Mouse (Mus musculus): ENCODE measurements around the gene H2afy2. TPM values are rescaled to one million over a fixed set of nuclear protein-coding genes. Genes with fewer than 3 reads are reported as not detected.
A peak's percentile ranks its signal among the peaks of the same experiment; 100 is the strongest.

Gene H2afy2
- polyA plus RNA-seq, 1 experiment from 2014 or later, result 76.8 TPM

DNA sequence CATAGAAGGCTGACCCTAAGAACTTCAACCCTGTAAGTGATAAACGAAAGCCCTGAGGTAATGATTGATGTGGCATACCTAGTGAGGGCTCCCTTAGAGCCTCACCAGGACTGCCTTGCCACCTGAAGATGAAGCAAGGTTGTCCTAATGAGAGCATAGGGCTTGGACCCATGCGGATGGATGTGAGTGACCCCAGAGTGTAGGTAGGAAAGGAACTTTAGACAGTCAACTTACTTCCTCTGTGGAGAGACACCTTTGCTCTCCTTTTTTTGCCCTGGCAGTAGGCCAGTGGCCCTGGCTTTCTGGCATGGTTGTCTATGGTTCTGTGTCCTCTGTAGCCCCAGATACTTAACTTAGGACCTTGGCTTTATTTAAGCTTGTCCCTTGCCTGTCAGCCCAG, 86.9 kb downstream of the H2afy2 start:
- peak overlapping the region; percentile 94 for H3K4me3 ChIP-seq (ENCODE audit: low read length)
- H3K9ac ChIP-seq (ENCODE audit: low read depth, low read length), result peak overlapping the region; percentile 26; the same call in 1 of the 2 replicates

DNA sequence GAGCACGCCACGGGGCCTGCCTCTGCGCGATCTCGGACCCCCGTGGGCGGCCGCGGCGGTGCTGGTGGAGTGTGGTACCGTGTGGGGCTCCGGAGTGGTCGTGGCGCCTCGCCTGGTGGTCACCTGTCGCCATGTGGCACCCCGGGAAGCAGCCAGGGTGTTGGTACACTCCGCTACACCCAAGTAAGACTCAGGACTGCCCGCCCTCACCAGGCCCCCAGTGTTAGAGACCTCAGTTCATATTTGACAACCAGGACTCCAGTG, 87.5 kb downstream of the H2afy2 start:
- Histone ChIP-seq H3K27ac (ENCODE audit: low read length) (no peak overlapping the region), H3K27me3 (replicated peaks; ENCODE audit: control insufficient read depth, insufficient read depth, low read length) (no peaks in the 10 kb centered on the region), H3K9me3 (ENCODE audit: control insufficient read depth, low read length) (no peaks in the 10 kb centered on the region), H3K9ac (ENCODE audit: low read depth, low read length) (peak overlapping the region; percentile 84), H3K4me3 (ENCODE audit: low read length) (peak overlapping the region; percentile 94), H3K4me1 (ENCODE audit: control insufficient read depth, insufficient read depth, low read length) (peaks cover 15% of the 10 kb centered on the region), H3K36me3 (ENCODE audit: control insufficient read depth, insufficient read depth, low read length) (peaks cover 13% of the 10 kb centered on the region; the same call in 1 of the 2 replicates), H3K4me2 (ENCODE audit: low read depth, low read length) (peak overlapping the region; percentile 98)
- 9% methylated on average over 19 of the region's 19 CpGs for WGBS
- no peak; the same call in 1 of the 2 replicates for ATAC-seq

More for the DNA sequence above, 86.9 kb downstream of the H2afy2 start:
- no peak for ATAC-seq
- Histone ChIP-seq H3K4me2 (ENCODE audit: low read depth, low read length) (peak overlapping the region; percentile 98), H3K27ac (ENCODE audit: low read length) (no peak overlapping the region), H3K4me1 (ENCODE audit: control insufficient read depth, insufficient read depth, low read length) (peaks cover 15% of the 10 kb centered on the region), H3K9me3 (ENCODE audit: control insufficient read depth, low read length) (no peaks in the 10 kb centered on the region), H3K27me3 (replicated peaks; ENCODE audit: control insufficient read depth, insufficient read depth, low read length) (no peaks in the 10 kb centered on the region), H3K36me3 (ENCODE audit: control insufficient read depth, insufficient read depth, low read length) (peaks cover 11% of the 10 kb centered on the region; the same call in 1 of the 2 replicates)
- 65% methylated on average over 2 of the region's 2 CpGs for WGBS

DNA sequence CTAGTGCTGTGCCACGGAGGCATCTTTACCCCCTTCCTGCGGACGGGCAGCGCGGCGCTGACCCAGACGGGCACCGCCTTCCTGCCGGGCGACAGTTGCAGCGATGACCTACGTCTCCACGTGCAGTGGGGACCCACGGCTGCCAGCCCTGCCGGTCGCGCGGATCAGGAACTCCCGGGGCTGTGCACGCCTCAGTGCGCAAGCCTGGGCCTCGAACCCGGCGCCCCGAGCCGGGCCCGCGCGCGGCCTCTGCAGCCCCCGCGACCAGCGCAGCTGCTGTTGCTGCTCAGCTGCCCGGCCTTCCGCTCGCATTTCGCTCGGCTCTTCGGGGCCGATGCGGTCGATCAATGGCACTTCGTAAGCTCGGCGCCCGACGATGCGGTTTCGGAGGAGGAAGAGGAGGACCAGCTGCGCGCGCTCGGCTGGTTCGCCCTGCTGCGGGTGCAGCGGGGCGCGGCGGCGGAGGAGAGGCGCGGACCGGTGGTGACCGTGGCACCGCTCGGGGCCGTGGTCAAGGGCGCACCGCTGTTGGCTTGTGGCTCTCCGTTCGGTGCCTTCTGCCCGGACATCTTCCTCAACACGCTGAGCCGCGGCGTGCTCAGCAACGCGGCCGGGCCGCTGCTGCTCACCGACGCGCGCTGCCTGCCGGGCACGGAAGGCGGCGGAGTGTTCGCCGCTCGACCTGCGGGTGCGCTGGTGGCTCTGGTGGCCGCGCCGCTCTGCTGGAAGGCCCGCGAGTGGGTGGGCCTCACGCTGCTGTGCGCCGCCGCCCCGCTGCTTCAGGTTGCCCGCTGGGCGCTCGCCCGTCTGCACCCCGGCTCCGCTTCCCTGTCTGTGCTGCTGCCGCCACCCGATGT, 88.0 kb downstream of the H2afy2 start:
- H3K27ac ChIP-seq (ENCODE audit: low read length), result peak overlapping the region; percentile 38; the same call in 1 of the 2 replicates
- peak; percentile 63 for ATAC-seq

DNA sequence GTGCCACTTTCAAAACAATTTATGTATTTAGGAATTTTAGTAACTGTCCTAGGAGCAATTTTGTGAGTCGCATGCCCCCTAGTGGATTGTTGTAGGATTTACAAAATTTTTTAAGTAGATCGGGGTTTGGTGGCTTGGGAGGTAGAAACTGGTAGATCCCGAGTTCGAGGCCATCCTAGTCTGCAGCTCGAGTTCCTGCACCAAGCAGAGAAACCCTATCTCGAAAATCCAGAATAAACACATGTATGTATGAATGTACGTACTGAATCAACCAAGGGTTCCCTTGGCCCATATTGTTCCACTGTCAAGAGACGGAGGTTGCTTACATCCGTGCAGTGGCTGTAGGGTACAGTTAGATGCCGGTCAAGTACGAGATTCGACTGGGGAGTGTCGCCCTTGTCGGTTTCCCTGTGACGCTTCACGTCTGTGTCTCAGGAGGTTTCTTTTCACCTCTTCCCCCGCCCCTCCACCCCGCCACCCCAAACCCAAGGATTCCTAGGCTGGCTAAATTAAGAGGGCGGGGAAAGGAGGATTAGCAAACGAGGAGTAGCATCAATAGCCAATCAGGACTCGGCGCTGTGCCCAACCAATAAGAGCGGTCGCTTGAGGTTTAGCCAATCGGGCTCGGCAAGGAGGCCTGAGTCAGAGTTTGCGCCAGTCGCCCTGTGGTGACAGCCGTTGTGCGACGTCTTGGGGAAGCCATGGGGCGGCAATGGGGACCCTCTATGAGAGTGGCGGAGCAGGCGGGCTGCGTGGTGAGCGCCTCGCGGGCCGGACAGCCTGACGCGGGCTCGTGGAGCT, 88.9 kb downstream of the H2afy2 start, which contains the start of gene Tysnd1:
Gene Tysnd1 (plus strand): TSS at position 645 of the 801 bp plus-strand sequence.
- ATAC-seq, result peak; percentile 97
- Histone ChIP-seq H3K9ac (ENCODE audit: low read depth, low read length) (peak within 1 kb of the TSS; percentile 84), H3K4me1 (ENCODE audit: control insufficient read depth, insufficient read depth, low read length) (peaks cover 15% of the 10 kb centered on the region), H3K4me3 (ENCODE audit: low read length) (peak within 1 kb of the TSS; percentile 94), H3K9me3 (ENCODE audit: control insufficient read depth, low read length) (no peaks in the 10 kb centered on the region), H3K27me3 (replicated peaks; ENCODE audit: control insufficient read depth, insufficient read depth, low read length) (no peaks in the 10 kb centered on the region), H3K27ac (ENCODE audit: low read length) (peak within 1 kb of the TSS; percentile 38; the same call in 1 of the 2 replicates), H3K4me2 (ENCODE audit: low read depth, low read length) (peak within 1 kb of the TSS; percentile 98), H3K36me3 (ENCODE audit: control insufficient read depth, insufficient read depth, low read length) (peaks cover 19% of the 10 kb centered on the region)
- under 1% methylated on average over 42 of the region's 42 CpGs for WGBS

More for the DNA sequence above, 88.0 kb downstream of the H2afy2 start:
- under 1% methylated on average over 103 of the region's 111 CpGs for WGBS
- Histone ChIP-seq H3K27me3 (replicated peaks; ENCODE audit: control insufficient read depth, insufficient read depth, low read length) (no peaks in the 10 kb centered on the region), H3K9me3 (ENCODE audit: control insufficient read depth, low read length) (no peaks in the 10 kb centered on the region), H3K4me1 (ENCODE audit: control insufficient read depth, insufficient read depth, low read length) (peaks cover 15% of the 10 kb centered on the region), H3K36me3 (ENCODE audit: control insufficient read depth, insufficient read depth, low read length) (peaks cover 15% of the 10 kb centered on the region), H3K4me2 (ENCODE audit: low read depth, low read length) (peak overlapping the region; percentile 98), H3K9ac (ENCODE audit: low read depth, low read length) (peak overlapping the region; percentile 84), H3K4me3 (ENCODE audit: low read length) (peak overlapping the region; percentile 94)

DNA sequence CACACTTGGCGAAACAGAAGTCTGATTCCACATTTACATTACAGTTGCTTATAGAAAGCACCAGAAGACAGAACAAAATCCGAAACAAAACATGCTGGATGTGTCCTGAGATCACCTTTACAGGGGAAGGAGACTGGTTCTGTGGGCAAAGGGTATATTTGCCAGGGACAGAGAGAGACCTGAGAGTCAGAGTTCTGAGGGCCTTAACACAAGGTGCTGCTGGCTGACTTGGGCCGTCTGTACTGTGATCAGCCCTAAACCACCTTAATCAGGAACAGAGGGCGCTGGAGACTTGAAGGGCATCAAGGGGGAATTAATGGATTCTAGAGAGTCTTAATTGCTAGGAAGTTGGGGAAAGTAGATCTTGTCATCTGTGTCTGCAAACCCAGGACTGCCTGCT, 90.4 kb downstream of the H2afy2 start:
- Histone ChIP-seq H3K36me3 (ENCODE audit: control insufficient read depth, insufficient read depth, low read length) (peaks cover 26% of the 10 kb centered on the region), H3K9me3 (ENCODE audit: control insufficient read depth, low read length) (no peaks in the 10 kb centered on the region)
- WGBS, result 76% methylated on average over 4 of the region's 4 CpGs

DNA sequence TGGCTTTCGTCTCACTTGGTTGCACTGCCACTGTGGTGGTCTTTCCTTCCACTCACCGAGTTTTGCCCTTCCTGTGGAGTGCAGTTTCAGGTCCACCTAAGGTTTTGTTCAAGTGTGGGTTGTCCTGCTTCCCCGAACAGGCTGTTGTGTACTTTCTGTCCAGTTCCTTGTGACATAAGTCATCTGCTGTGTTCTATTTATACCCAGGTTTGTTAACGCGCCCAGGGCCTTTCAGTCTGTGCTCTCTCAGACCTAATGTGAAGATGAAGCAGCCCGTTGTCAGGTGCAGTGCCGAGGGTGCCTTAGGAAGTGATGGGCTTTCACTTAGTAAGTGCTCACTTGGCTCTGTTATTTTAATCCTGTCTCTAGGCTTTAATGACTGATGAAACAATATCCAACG, 94.5 kb downstream of the H2afy2 start:
- WGBS, result 88% methylated on average over 8 of the region's 8 CpGs
- no peak overlapping the region for H3K4me2 ChIP-seq (ENCODE audit: low read depth, low read length)
- no peaks in the 10 kb centered on the region for H3K9me3 ChIP-seq (ENCODE audit: control insufficient read depth, low read length)
- ATAC-seq, result no peak
- no peak overlapping the region for H3K4me3 ChIP-seq (ENCODE audit: low read length)
- no peak overlapping the region for H3K9ac ChIP-seq (ENCODE audit: low read depth, low read length)
- peaks cover 29% of the 10 kb centered on the region for H3K36me3 ChIP-seq (ENCODE audit: control insufficient read depth, insufficient read depth, low read length)
- no peaks in the 10 kb centered on the region for H3K27me3 ChIP-seq (replicated peaks; ENCODE audit: control insufficient read depth, insufficient read depth, low read length)
- no peaks in the 10 kb centered on the region for H3K4me1 ChIP-seq (ENCODE audit: control insufficient read depth, insufficient read depth, low read length)
- no peak overlapping the region for H3K27ac ChIP-seq (ENCODE audit: low read length)

More for the DNA sequence above, 90.4 kb downstream of the H2afy2 start:
- H3K9ac ChIP-seq (ENCODE audit: low read depth, low read length), result no peak overlapping the region
- H3K4me2 ChIP-seq (ENCODE audit: low read depth, low read length), result no peak overlapping the region
- H3K4me3 ChIP-seq (ENCODE audit: low read length), result no peak overlapping the region
- peaks cover 15% of the 10 kb centered on the region for H3K4me1 ChIP-seq (ENCODE audit: control insufficient read depth, insufficient read depth, low read length)
- H3K27me3 ChIP-seq (replicated peaks; ENCODE audit: control insufficient read depth, insufficient read depth, low read length), result no peaks in the 10 kb centered on the region
- ATAC-seq, result no peak
- H3K27ac ChIP-seq (ENCODE audit: low read length), result no peak overlapping the region

Small RNAs within 50 kb of the gene (microRNA-seq; reads per million reads assigned to microRNA genes)
- not detected for gene Mir5108

Other genes with a start within 250 kb of the H2afy2 start
- gene Npffr1, start 188.7 kb downstream of the H2afy2 start, polyA plus RNA-seq (2015; fragmentation: Nextera tagmentation; extraction: Ambion mirVana), result 0.05 and 0.16 TPM in 2 replicates
- gene Ppa1, start 135.6 kb downstream of the H2afy2 start, polyA plus RNA-seq (2015; fragmentation: Nextera tagmentation; extraction: Ambion mirVana), result 199 and 233 TPM in 2 replicates
- gene Sar1a, start 103.8 kb downstream of the H2afy2 start, polyA plus RNA-seq (2015; fragmentation: Nextera tagmentation; extraction: Ambion mirVana), result 169 and 178 TPM in 2 replicates
- 21.5 and 27.6 TPM in 2 replicates for gene Tysnd1, start 88.6 kb downstream of the H2afy2 start, polyA plus RNA-seq (2015; fragmentation: Nextera tagmentation; extraction: Ambion mirVana)
- gene Aifm2, start 68.9 kb downstream of the H2afy2 start, polyA plus RNA-seq (2015; fragmentation: Nextera tagmentation; extraction: Ambion mirVana), result 21.1 and 22.5 TPM in 2 replicates
- gene Col13a1, start 195.0 kb upstream of the H2afy2 start, polyA plus RNA-seq (2015; fragmentation: Nextera tagmentation; extraction: Ambion mirVana), result 4.5 and 5.7 TPM in 2 replicates